Mouse (Mus musculus) ES-Bruce4 (cell line): ENCODE results near the gene Mllt3.

Experiments used
- CTCF ChIP-seq: IDR thresholded peaks from one replicate; pipeline ENCODE4 v1.8.1; 2011; ENCODE audit warnings: low read depth, low read length
- POLR2A ChIP-seq: IDR thresholded peaks from one replicate; pipeline ENCODE4 v1.8.1; 2011; ENCODE audit warnings: low read length; ENCODE audit not compliant: insufficient read depth

DNA sequence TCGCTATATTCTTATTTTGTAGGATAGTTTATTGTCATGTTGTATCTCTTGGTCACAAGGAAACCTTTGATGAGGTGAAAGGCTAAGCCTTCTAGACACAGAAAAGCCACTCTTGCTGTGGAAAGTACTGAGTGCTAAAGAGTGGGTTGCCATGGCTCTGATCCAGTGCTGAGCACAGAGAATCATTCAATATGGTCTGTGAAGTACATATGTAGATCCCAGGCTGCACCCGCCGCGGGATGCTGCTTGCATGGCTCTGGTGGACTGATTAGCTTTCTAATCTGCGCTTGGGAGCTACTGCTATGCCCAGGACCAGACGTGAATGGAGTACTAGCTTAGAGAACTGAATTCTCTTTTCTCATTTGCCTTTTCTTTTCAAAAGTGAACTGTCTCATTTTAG, 154.5 kb downstream of the Mllt3 start:
- TF ChIP-seq POLR2A (no peak), CTCF (no peak)
